24 mouse cellular contexts compared by ENCODE assay signal in genomic region chr15:78431541-78432121, GRCm38 (mm10). TPM values are rescaled to one million over a fixed set of nuclear protein-coding genes. Genes with fewer than 3 reads are reported as not detected.
DNase-seq lines count a peak whose midpoint lies in the region; ATAC-seq and TF ChIP-seq lines count a peak whose summit lies in the region.
"Had no signal": no experiment of that assay in that cellular context is flagged by ENCODE, and none has a peak within 500 bp of the region (broad histone marks: within the 10 kb centered on the region; RNA-seq: fewer than 3 reads in every experiment).

No protein-coding gene starts in this region.

- no peak overlapping the region for H3K4me2 ChIP-seq in liver, embryonic 11.5 days
- H3K4me2 ChIP-seq: lung, embryonic 15.5 days had no signal

- H3K9ac ChIP-seq in liver, adult 2 months (ENCODE audit: low read depth, low read length), result peak overlapping the region; percentile 48
- no peak overlapping the region for H3K9ac ChIP-seq in liver, embryonic 11.5 days (ENCODE audit: low read depth, low read length)
- H3K9ac ChIP-seq: lung, embryonic 15.5 days had no signal

- H3K79me2 ChIP-seq in liver, adult 2 months (ENCODE audit: control insufficient read depth, insufficient read depth, low read length), result no peaks in the 10 kb centered on the region

- H3K9me3 ChIP-seq in liver, embryonic 11.5 days (ENCODE audit: control insufficient read depth, low read length), result no peaks in the 10 kb centered on the region
- H3K9me3 ChIP-seq: G1E; limb, embryonic 10.5 days; lung, embryonic 15.5 days had no signal

- 0 out of 2 replicates have a peak, but pooled peaks have one; percentile 42 for TF ChIP-seq POLR2A in liver, adult 2 months (IDR thresholded peaks at IDR 0.05; ENCODE audit: extremely low read depth, insufficient read depth, low read length)

- 28% methylated on average over 7 of the region's 7 CpGs for WGBS in liver, adult 2 months
- WGBS in liver, embryonic 11.5 days, result 75% methylated on average over 7 of the region's 7 CpGs

- no peaks in the 10 kb centered on the region for H3K36me3 ChIP-seq in liver, adult 2 months (ENCODE audit: control insufficient read depth, insufficient read depth, low read length)
- H3K36me3 ChIP-seq in liver, embryonic 11.5 days (ENCODE audit: control insufficient read depth, insufficient read depth, low read length), result no peaks in the 10 kb centered on the region
- H3K36me3 ChIP-seq: G1E had no signal

- peaks cover 14% of the 10 kb centered on the region for H3K4me1 ChIP-seq in liver, adult 2 months (ENCODE audit: control insufficient read depth, insufficient read depth, low read length)
- H3K4me1 ChIP-seq in liver, embryonic 11.5 days (replicated peaks; ENCODE audit: control insufficient read depth, insufficient read depth, low read length), result peaks cover 13% of the 10 kb centered on the region; the same call in 1 of the 2 replicates

- peak; percentile 95 for DNase-seq in liver, adult 2 months (ENCODE audit: extremely low read depth, low read depth, low spot score)
- no peak for DNase-seq in liver
- peak; percentile 93 for DNase-seq in kidney, adult 9 months
- DNase-seq in liver, embryonic 11.5 days (ENCODE audit: low spot score), result no peak
- DNase-seq in lung, postnatal 10 days, result no peak
- no peak for DNase-seq in urinary bladder, adult 18-20 months (ENCODE audit: low spot score in 2 of 2)
- DNase-seq in heart, adult 18-20 months, result no peak
- DNase-seq: adrenal gland, adult 8-10 months; cerebellum, adult 2 months; gastrocnemius, postnatal 10 days; heart, postnatal 10 days; spleen, adult 18-20 months; thymus, postnatal 36 days had no signal

- H3K27ac ChIP-seq in liver, adult 2 months (replicated peaks; ENCODE audit: insufficient read depth, low read depth, low read length), result peak overlapping the region; percentile 91
- 0 out of 2 replicates have a peak overlapping the region, but pooled peaks have one; percentile 28 for H3K27ac ChIP-seq in liver, embryonic 11.5 days (ENCODE audit: low read depth, low read length)
- H3K27ac ChIP-seq: limb, embryonic 10.5 days; lung, embryonic 15.5 days had no signal

- H3K4me3 ChIP-seq in liver, adult 2 months (ENCODE audit: insufficient read depth, low read depth, low read length), result no peak overlapping the region
- no peak overlapping the region for H3K4me3 ChIP-seq in liver, embryonic 11.5 days (ENCODE audit: low read depth, low read length)
- H3K4me3 ChIP-seq: erythroblast, embryonic 14.5 days; limb, embryonic 10.5 days; lung, embryonic 15.5 days; megakaryocyte, embryonic 14.5 days had no signal

- no peak for ATAC-seq in liver, embryonic 11.5 days (replicated peaks; ENCODE audit: low FRiP score)
- ATAC-seq: hindbrain, embryonic 16.5 days had no signal

- H3K27me3 ChIP-seq in liver, adult 2 months (ENCODE audit: control insufficient read depth, insufficient read depth, low read length), result no peaks in the 10 kb centered on the region
- peaks cover 40% of the 10 kb centered on the region for H3K27me3 ChIP-seq in liver, embryonic 11.5 days (replicated peaks; ENCODE audit: control insufficient read depth, insufficient read depth, low read length)
- H3K27me3 ChIP-seq: lung, embryonic 15.5 days had no signal

- 0 out of 2 replicates have a peak, but pooled peaks have one; percentile 3 for TF ChIP-seq CTCF in liver, adult 2 months (IDR thresholded peaks at IDR 0.05; ENCODE audit: low read depth, low read length)

RNA-seq across cellular contexts. Expression of gene Kctd17, which starts 3.3 kb away (rescaled TPM):
- total RNA-seq in liver, adult 2 months (2014; rRNA removed), result 1.2 and 2.6 TPM in 2 replicates
- polyA plus RNA-seq in liver, adult 2 months (2012; rRNA removed), result 8.6 and 10.4 TPM in 2 replicates
- 17.1 and 19.2 TPM in 2 replicates for polyA plus RNA-seq in liver, embryonic 11.5 days (2014; fragmentation: Nextera tagmentation; extraction: Ambion mirVana)
- total RNA-seq in heart, adult 18-20 months (2021), result 10 to 100 TPM; 22.5 to 23.7 TPM
- total RNA-seq: neutrophil, adult 5-6 weeks had no signal

RNA-seq across cellular contexts. Expression of gene Mpst, which starts 25.4 kb away (rescaled TPM):
- 86.0 and 106 TPM in 2 replicates for total RNA-seq in liver, adult 2 months (2014; rRNA removed)
- polyA plus RNA-seq in liver, adult 2 months (2012; rRNA removed), result 377 and 408 TPM in 2 replicates
- polyA plus RNA-seq in liver, embryonic 11.5 days (2014; fragmentation: Nextera tagmentation; extraction: Ambion mirVana), result 5.1 TPM in 2 replicates
- total RNA-seq in heart, adult 18-20 months (2021), result 10 to 100 TPM; 47.9 to 49.0 TPM

RNA-seq across cellular contexts. Expression of gene Tst, which starts 25.9 kb away (rescaled TPM):
- total RNA-seq in liver, adult 2 months (2014; rRNA removed), result 303 and 343 TPM in 2 replicates
- polyA plus RNA-seq in liver, adult 2 months (2012; rRNA removed), result 621 and 686 TPM in 2 replicates
- 95.3 and 98.9 TPM in 2 replicates for polyA plus RNA-seq in liver, embryonic 11.5 days (2014; fragmentation: Nextera tagmentation; extraction: Ambion mirVana)
- total RNA-seq in heart, adult 18-20 months (2021), result 10 to 100 TPM; 21.5 to 28.3 TPM

RNA-seq across cellular contexts. Expression of gene Tex33, which starts 35.9 kb away (rescaled TPM):
- not detected in 2 replicates for total RNA-seq in liver, adult 2 months (2014; rRNA removed)
- polyA plus RNA-seq in liver, adult 2 months (2012; rRNA removed), result not detected in 2 replicates
- not detected in 2 replicates for polyA plus RNA-seq in liver, embryonic 11.5 days (2014; fragmentation: Nextera tagmentation; extraction: Ambion mirVana)
- not detected for total RNA-seq in heart, adult 18-20 months (2021)
- total RNA-seq: gastrocnemius, postnatal 10 days; heart, postnatal 10 days; layer of hippocampus, adult 18-20 months; left cerebral cortex, adult 18-20 months; neutrophil, adult 5-6 weeks had no signal
- polyA plus RNA-seq: brain, embryonic 14.5 days; cerebellum, adult 2 months; erythroblast, embryonic 14.5 days; G1E; hindbrain, embryonic 16.5 days; limb, embryonic 10.5 days; lung, embryonic 15.5 days; stomach, embryonic 16.5 days had no signal

RNA-seq across cellular contexts. Expression of gene Tmprss6, which starts 36.8 kb away (rescaled TPM):
- total RNA-seq in liver, adult 2 months (2014; rRNA removed), result 188 and 242 TPM in 2 replicates
- 514 and 542 TPM in 2 replicates for polyA plus RNA-seq in liver, adult 2 months (2012; rRNA removed)
- polyA plus RNA-seq in liver, embryonic 11.5 days (2014; fragmentation: Nextera tagmentation; extraction: Ambion mirVana), result 7.0 and 7.9 TPM in 2 replicates
- not detected for total RNA-seq in heart, adult 18-20 months (2021)
- total RNA-seq: neutrophil, adult 5-6 weeks had no signal
- polyA plus RNA-seq: G1E had no signal

Comparison
In these comparisons a context has a peak if more than half of its experiments do, and no peak if none do; other contexts are left out.
1. DNase-seq: peak in liver, adult 2 months (single experiment) and kidney, adult 9 months (single experiment); none in liver (single experiment), liver, embryonic 11.5 days (single experiment), lung, postnatal 10 days (single experiment), urinary bladder, adult 18-20 months (0 of 2) and heart, adult 18-20 months (0 of 2).
2. RNA of gene Tst, which starts 25.9 kb away (total RNA-seq): 303 to 343 TPM in liver, adult 2 months; 21.5 to 28.3 TPM in heart, adult 18-20 months; every median in the first group is over 10 times any median in the second.